Mouse (Mus musculus) neural tube, embryonic 14.5 days (tissue): ENCODE measurements around the gene Clcnka. TPM values are rescaled to one million over a fixed set of nuclear protein-coding genes. Genes with fewer than 3 reads are reported as not detected.

ENCODE experiments used
- ATAC-seq: fragments of 200-750 bp; cut with Nextera tagmentation; 2 replicates; pipeline ENCODE4 v1.8.0; 2017; ENCODE audit warnings: low read depth, mild to moderate bottlenecking, moderate TSS enrichment, moderate library complexity
- H3K27ac ChIP-seq: fragments of 300-500 bp; sonication (generic); 2 replicates; pipeline ENCODE4 v1.5.1; 2014; ENCODE audit warnings: low read depth, mild to moderate bottlenecking, control low read depth, low read length, moderate library complexity, mixed read lengths
- H3K27me3 ChIP-seq: fragments of 300-500 bp; sonication (generic); 2 replicates; pipeline ENCODE4 v1.6.1; 2014; ENCODE audit warnings: low read length; ENCODE audit not compliant: control insufficient read depth, insufficient read depth
- H3K36me3 ChIP-seq: fragments of 300-500 bp; sonication (generic); 2 replicates; pipeline ENCODE4 v1.6.1; 2014; ENCODE audit warnings: low read length, mixed read lengths; ENCODE audit not compliant: control insufficient read depth, insufficient read depth
- H3K4me1 ChIP-seq: fragments of 300-500 bp; sonication (generic); 2 replicates; pipeline ENCODE4 v1.6.1; 2014; ENCODE audit warnings: low read length; ENCODE audit not compliant: control insufficient read depth, insufficient read depth
- H3K4me2 ChIP-seq: fragments of 300-500 bp; sonication (generic); 2 replicates; pipeline ENCODE4 v1.6.1; 2014; ENCODE audit warnings: mild to moderate bottlenecking, low read depth, low read length, control low read depth
- H3K4me3 ChIP-seq: fragments of 300-500 bp; sonication (generic); 2 replicates; pipeline ENCODE4 v1.5.1; 2014; ENCODE audit warnings: low read depth, low read length, control low read depth, mixed read lengths
- H3K9ac ChIP-seq: fragments of 300-500 bp; sonication (generic); replicated peaks from 2 replicates; pipeline ENCODE4 v1.6.1; 2014; ENCODE audit warnings: low read depth, mild to moderate bottlenecking, control low read depth, low read length, mixed read lengths
- H3K9me3 ChIP-seq: fragments of 300-500 bp; sonication (generic); 2 replicates; pipeline ENCODE4 v1.6.1; 2016; ENCODE audit warnings: low read length; ENCODE audit not compliant: control insufficient read depth
- WGBS: fragments of 180-500 bp; shearing (Covaris S2); extraction: QIAGEN DNeasy Blood & Tissue Kit; methylation state at CpG from one replicate; pipeline ENCODE4 v1.1.7; 2014; 5-methylcytosine and 5-hydroxymethylcytosine counted together
- polyA plus RNA-seq: library from polyadenylated mRNA; unstranded; fragments of >200 nt; fragmentation: Nextera tagmentation; extraction: Ambion mirVana; gene quantifications from 2 replicates; pipeline ENCODE4 v1.2.1, GENCODE M21; 2014

Clcnka gene
- polyA plus RNA-seq, result 0.33 TPM in 1 of 2 replicates, not detected in the other

GRCm38 (mm10) chr4:141398545-141398944 is at the start of gene Clcnka:
Clcnka (minus strand) TSS chr4:141398724.
- no peaks in the 10 kb centered on the region for H3K4me1 ChIP-seq
- no peak for ATAC-seq
- H3K27me3 ChIP-seq, result no peaks in the 10 kb centered on the region
- no peaks in the 10 kb centered on the region for H3K9me3 ChIP-seq
- no peaks in the 10 kb centered on the region for H3K36me3 ChIP-seq
- no peak within 1 kb of the TSS for H3K4me3 ChIP-seq
- 68% methylated on average over 12 of the region's 12 CpGs for WGBS
- no peak within 1 kb of the TSS for H3K27ac ChIP-seq
- no peak within 1 kb of the TSS for H3K9ac ChIP-seq
- no peak within 1 kb of the TSS for H3K4me2 ChIP-seq

- no peak overlapping the region for H3K9ac ChIP-seq
These were observed 47.7 kb upstream of the Clcnka start for GRCm38 (mm10) chr4:141446211-141446610.

DNA sequence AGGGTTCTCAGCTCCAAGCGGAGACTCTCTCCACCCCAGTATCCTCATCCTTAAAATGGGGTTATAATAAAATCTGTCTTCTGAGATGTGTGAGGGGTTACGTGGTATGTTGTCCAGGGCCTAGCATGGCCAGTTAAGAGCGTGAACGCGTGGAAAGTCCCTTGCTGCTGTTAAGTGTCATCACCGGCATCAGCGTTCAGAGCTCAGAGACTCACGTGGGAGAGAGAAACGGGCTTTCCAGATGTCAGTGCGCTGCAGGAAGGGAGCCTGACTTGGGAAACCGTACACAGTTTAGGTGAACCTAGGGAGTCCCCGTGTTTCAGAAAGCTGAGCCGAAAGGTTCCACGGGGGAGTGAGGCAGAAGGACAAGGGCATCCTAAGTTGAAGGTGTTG is 46.8 kb upstream of the Clcnka start:
- ATAC-seq, result 0 out of 2 replicates have a peak, but pooled peaks have one; percentile 5

More at GRCm38 (mm10) chr4:141446211-141446610, 47.7 kb upstream of the Clcnka start:
- Histone ChIP-seq H3K4me1 (peaks cover 7% of the 10 kb centered on the region; the same call in 1 of the 2 replicates), H3K27me3 (no peaks in the 10 kb centered on the region), H3K4me3 (no peak overlapping the region), H3K27ac (no peak overlapping the region), H3K4me2 (no peak overlapping the region), H3K9me3 (no peaks in the 10 kb centered on the region), H3K36me3 (peaks cover 25% of the 10 kb centered on the region)
- 79% methylated on average over 7 of the region's 7 CpGs for WGBS
- ATAC-seq, result no peak

DNA sequence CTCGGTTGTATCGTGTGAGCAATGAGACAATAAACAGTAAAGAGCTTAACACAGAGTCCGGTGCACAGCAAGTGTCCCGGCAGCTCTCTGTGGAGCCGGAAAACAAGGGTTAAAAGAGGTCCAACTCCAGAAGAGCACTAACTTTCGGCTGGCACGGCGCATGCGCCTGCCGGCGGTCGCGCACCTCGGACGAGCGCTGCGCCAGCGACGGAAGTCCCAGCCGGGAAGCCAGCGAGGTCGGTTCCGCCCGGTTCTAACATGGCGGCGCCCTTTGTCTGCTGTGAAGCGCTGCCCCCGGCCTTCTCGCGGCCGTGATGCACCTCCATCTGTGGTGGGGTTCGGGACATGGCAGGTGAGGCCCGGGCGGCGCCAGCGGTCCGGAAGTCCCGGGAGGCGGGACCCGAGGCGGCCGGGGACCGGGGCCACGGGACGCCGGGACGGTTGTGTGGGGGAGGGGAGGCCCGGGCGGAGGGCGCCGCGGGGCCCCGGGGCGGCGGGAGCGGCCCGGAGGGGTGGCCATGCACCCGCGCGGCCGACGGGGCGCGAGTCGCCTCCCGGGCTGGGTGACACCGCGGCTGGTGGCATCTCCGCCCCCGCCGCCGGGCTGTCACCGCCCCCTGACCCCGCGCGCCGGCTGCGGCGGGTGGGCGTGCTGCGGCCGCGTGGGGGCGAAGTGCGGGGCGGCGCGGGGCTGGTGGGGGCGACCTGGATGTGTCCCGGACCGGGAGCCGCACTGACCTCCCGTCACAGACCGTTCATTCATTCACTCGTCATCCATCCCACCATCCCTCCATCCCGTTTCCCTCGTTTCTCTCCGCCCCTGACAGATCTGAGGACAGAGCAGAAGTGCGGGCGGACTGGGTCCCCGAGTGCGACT is 46.2 kb upstream of the Clcnka start, which contains the start of gene Zbtb17:
TSS of gene Zbtb17 (plus strand) at position 204 of the 877 bp plus-strand sequence.
- H3K36me3 ChIP-seq, result peaks cover 24% of the 10 kb centered on the region
- no peaks in the 10 kb centered on the region for H3K27me3 ChIP-seq
- H3K9me3 ChIP-seq, result no peaks in the 10 kb centered on the region
- H3K4me1 ChIP-seq, result peaks cover 7% of the 10 kb centered on the region; the same call in 1 of the 2 replicates
- peak; percentile 95 for ATAC-seq
- peak within 1 kb of the TSS; percentile 81 for H3K4me2 ChIP-seq
- WGBS, result under 1% methylated on average over 62 of the region's 102 CpGs
- peak within 1 kb of the TSS; percentile 95 for H3K9ac ChIP-seq
- peak within 1 kb of the TSS; percentile 95 for H3K4me3 ChIP-seq
- H3K27ac ChIP-seq, result peak within 1 kb of the TSS; percentile 82

More for the DNA sequence above, 46.8 kb upstream of the Clcnka start:
- Histone ChIP-seq H3K4me1 (peaks cover 7% of the 10 kb centered on the region; the same call in 1 of the 2 replicates), H3K36me3 (peaks cover 25% of the 10 kb centered on the region), H3K27me3 (no peaks in the 10 kb centered on the region), H3K4me3 (peak overlapping the region; percentile 95), H3K4me2 (peak overlapping the region; percentile 81), H3K9me3 (no peaks in the 10 kb centered on the region), H3K27ac (no peak overlapping the region), H3K9ac (peak overlapping the region; percentile 95)
- WGBS, result 16% methylated on average over 14 of the region's 14 CpGs

DNA sequence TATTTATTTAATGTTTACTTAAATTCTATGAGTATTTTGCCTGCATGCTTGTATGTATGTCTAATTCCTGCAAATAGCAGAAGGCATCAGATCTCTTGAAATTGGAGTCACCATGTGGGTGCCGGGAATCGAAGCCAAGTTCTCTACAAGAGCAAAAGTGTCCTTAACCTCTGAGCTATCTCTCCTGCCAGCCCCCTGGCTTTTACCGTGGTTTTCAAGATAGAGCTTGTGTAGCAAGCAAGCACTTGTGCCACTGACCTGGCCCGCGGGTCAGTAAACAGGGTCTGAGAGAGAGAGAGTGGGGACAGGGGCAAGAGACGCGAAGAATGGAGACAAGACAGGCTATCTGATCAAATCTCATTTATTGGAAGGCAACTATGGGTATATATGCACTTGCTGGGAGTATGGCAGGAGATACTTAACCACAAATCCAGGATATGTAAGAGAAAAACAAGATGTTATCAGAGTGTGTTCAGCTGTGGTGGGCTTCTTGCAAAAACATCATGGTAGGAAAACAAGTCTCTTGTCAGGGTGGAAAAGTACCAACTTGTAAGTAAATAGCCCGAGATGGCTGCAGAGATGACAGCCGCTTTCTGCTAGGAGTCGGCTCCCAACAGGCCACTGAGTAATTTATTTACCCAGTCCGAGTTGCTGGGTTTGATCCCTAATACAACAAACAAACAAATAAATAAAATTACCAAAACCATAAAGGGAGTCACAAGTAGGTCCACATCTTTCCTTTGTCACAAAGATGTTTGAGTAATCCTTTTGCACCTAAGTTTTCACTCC is 45.3 kb upstream of the Clcnka start:
- Histone ChIP-seq H3K4me3 (peak overlapping the region; percentile 95), H3K36me3 (peaks cover 16% of the 10 kb centered on the region), H3K9me3 (no peaks in the 10 kb centered on the region), H3K9ac (no peak overlapping the region), H3K4me2 (peak overlapping the region; percentile 50), H3K27ac (no peak overlapping the region), H3K27me3 (no peaks in the 10 kb centered on the region), H3K4me1 (peaks cover 7% of the 10 kb centered on the region; the same call in 1 of the 2 replicates)
- WGBS, result 53% methylated on average over 11 of the region's 11 CpGs
- ATAC-seq, result no peak

DNA sequence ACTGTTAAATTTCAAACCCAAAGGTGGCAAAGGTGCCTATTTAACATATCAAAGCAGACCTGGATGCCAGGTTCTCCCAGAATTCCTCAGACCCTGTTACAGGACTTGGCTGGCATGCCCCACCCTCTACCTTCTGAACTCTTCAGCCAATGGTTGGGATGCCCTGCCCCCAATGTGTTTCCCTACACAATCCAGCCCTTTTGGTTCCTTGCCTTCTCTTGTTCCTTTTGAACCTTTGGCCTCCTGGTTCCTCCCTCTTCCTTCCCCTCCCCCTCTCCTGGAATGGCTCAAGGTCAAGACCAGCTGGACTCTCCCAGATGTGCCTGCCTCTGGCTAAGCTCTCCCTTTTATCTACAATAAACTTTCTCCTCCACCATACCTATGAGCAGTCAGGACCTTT is 42.4 kb upstream of the Clcnka start:
- H3K36me3 ChIP-seq, result no peaks in the 10 kb centered on the region
- H3K4me2 ChIP-seq, result no peak overlapping the region
- H3K9ac ChIP-seq, result no peak overlapping the region
- no peak overlapping the region for H3K27ac ChIP-seq
- H3K4me1 ChIP-seq, result peaks cover 6% of the 10 kb centered on the region; the same call in 1 of the 2 replicates
- H3K27me3 ChIP-seq, result no peaks in the 10 kb centered on the region
- no peaks in the 10 kb centered on the region for H3K9me3 ChIP-seq
- H3K4me3 ChIP-seq, result no peak overlapping the region
- no peak for ATAC-seq

DNA sequence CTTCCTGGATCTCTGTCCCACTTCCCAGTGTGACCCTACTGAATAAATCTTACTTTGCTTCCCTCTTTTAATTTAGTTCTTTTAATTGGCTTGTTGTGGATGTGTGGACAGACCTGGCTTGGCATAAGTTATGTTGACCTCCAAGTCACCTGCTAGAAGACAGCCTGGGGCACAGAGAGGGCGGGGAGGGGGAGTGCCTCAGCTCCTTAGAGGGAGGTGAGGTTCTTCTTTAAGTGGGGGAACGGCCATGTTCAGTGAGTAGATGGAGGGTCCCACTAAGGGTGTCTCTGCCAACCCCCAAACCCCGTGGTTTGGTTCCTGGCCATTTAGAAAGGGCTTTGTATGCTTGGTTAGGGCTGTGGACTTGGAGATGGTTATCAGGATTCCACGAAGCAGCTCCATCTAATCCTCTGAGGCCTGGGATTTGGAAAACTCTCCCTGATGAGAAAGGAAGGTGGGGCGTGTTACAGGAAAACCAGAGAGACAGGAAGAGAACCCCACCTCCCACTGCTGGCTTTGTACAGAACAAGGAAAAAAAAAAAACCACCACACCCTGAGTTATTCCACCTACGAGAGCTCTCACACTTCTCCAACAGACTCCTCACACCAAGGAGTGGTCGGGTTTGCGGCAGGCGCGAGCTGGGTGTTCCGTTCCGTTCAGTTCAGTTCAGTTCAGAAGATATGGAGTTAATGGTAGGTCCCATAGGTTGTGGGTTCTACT is 40.7 kb upstream of the Clcnka start:
- Histone ChIP-seq H3K4me2 (no peak overlapping the region), H3K4me1 (no peaks in the 10 kb centered on the region), H3K9ac (no peak overlapping the region), H3K4me3 (no peak overlapping the region), H3K27me3 (no peaks in the 10 kb centered on the region), H3K36me3 (no peaks in the 10 kb centered on the region), H3K9me3 (no peaks in the 10 kb centered on the region), H3K27ac (no peak overlapping the region)
- no peak for ATAC-seq
- WGBS, result 87% methylated on average over 12 of the region's 12 CpGs

DNA sequence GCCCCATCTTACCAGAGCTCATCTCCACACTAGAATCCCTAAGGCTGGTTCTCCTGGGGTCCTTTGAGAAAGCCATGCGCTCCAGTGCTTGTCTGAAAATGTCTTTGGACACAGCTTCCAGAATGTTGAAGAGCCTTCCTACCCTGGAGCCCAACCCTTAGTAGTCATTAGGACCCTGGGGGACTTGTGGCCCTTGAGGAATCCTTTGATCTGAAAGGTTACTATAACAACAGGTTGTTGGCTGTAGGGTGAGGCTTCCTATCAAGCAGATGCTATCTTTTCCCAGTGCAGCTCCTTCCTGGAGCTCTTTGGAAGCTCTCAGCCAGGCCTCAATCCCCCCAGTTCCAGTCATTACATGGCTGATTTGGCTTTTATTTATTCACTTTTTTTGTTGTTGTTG is 37.5 kb upstream of the Clcnka start, which contains the start of gene Srarp:
TSS of gene Srarp (minus strand) at position 132 of the 400 bp plus-strand sequence.
- Histone ChIP-seq H3K27me3 (no peaks in the 10 kb centered on the region), H3K27ac (no peak within 1 kb of the TSS), H3K36me3 (no peaks in the 10 kb centered on the region), H3K9ac (no peak within 1 kb of the TSS), H3K4me3 (no peak within 1 kb of the TSS), H3K9me3 (no peaks in the 10 kb centered on the region), H3K4me2 (no peak within 1 kb of the TSS), H3K4me1 (no peaks in the 10 kb centered on the region)
- 85% methylated on average over 1 of the region's 1 CpGs for WGBS
- no peak for ATAC-seq
